Mouse (Mus musculus) intestine, postnatal 0 days (tissue): ENCODE data around the gene Psg26. TPM values are rescaled to one million over a fixed set of nuclear protein-coding genes. Genes with fewer than 3 reads are reported as not detected.

Experiments
- polyA plus RNA-seq: library from polyadenylated mRNA; unstranded; fragments of >200 nt; fragmentation: Nextera tagmentation; extraction: Ambion mirVana; gene quantifications from 2 replicates; pipeline ENCODE4 v1.2.1, GENCODE M21; 2015

The Psg26 gene
- polyA plus RNA-seq, 1 experiment from 2014 or later, result not detected

Other genes with a start within 250 kb of the Psg26 start
- gene Mill1, start 238.8 kb downstream of the Psg26 start, polyA plus RNA-seq, result not detected in 2 replicates
- gene Psg18, start 129.2 kb downstream of the Psg26 start, polyA plus RNA-seq, result 0.23 and 0.24 TPM in 2 replicates
- gene Psg28, start 52.1 kb downstream of the Psg26 start, polyA plus RNA-seq, result not detected in 2 replicates
- gene Psg25, start 48.1 kb upstream of the Psg26 start, polyA plus RNA-seq, result 0.04 TPM in 1 of 2 replicates, not detected in the other
- gene Psg27, start 83.1 kb upstream of the Psg26 start, polyA plus RNA-seq, result not detected in 2 replicates
- not detected in 2 replicates for gene Psg23, start 132.3 kb upstream of the Psg26 start, polyA plus RNA-seq
- not detected in 2 replicates for gene Psg21, start 172.5 kb upstream of the Psg26 start, polyA plus RNA-seq
- gene Psg20, start 202.0 kb upstream of the Psg26 start, polyA plus RNA-seq, result not detected in 2 replicates
- gene Psg22, start 233.9 kb upstream of the Psg26 start, polyA plus RNA-seq, result not detected in 2 replicates